Comparison of ENCODE assay signal across 9 mouse cellular contexts in genomic region chr9:42943057-42943529, GRCm38 (mm10). TPM values are rescaled to one million over a fixed set of nuclear protein-coding genes. Genes with fewer than 3 reads are reported as not detected.
DNase-seq lines count a peak whose midpoint lies in the region; ATAC-seq and TF ChIP-seq lines count a peak whose summit lies in the region.
"Had no signal": no experiment of that assay in that cellular context is flagged by ENCODE, and none has a peak within 500 bp of the region (broad histone marks: within the 10 kb centered on the region; RNA-seq: fewer than 3 reads in every experiment).

No protein-coding gene starts in this region.

- peak overlapping the region; percentile 83 for H3K4me3 ChIP-seq in kidney, embryonic 15.5 days (replicated peaks)
- H3K4me3 ChIP-seq in forebrain, embryonic 16.5 days (replicated peaks; ENCODE audit: low read length): peak overlapping the region; percentile 75
- peak overlapping the region; percentile 66 for H3K4me3 ChIP-seq in left cerebral cortex, adult 2 months
- H3K4me3 ChIP-seq in midbrain, embryonic 15.5 days: peak overlapping the region; percentile 61

- intact Hi-C loops in left cerebral cortex, adult 2 months (cut with DNase I): no loop called here

- peak overlapping the region; percentile 89 for H3K9ac ChIP-seq in kidney, embryonic 15.5 days
- H3K9ac ChIP-seq in forebrain, embryonic 16.5 days (replicated peaks; ENCODE audit: low read depth, low read length): peak overlapping the region; percentile 85
- H3K9ac ChIP-seq in midbrain, embryonic 15.5 days: peak overlapping the region; percentile 75

- peaks cover 28% of the 10 kb centered on the region for H3K4me1 ChIP-seq in kidney, embryonic 15.5 days
- H3K4me1 ChIP-seq in forebrain, embryonic 16.5 days (replicated peaks; ENCODE audit: control insufficient read depth, insufficient read depth, low read length): peaks cover 8% of the 10 kb centered on the region
- peaks cover 20% of the 10 kb centered on the region for H3K4me1 ChIP-seq in midbrain, embryonic 15.5 days

- DNase-seq in kidney, adult 9 months: no peak
- peak; percentile 23 for DNase-seq in cerebellum, adult 9-10 months
- DNase-seq in left cerebral cortex, adult 2 months (ENCODE audit: extremely low spot score in 1 of 2, low spot score in 2 of 2): peak; percentile 40 to 43
- DNase-seq in spleen, postnatal 36 days (ENCODE audit: low spot score in 2 of 2): no peak

- H3K27me3 ChIP-seq in kidney, embryonic 15.5 days: peaks cover 19% of the 10 kb centered on the region
- H3K27me3 ChIP-seq in forebrain, embryonic 16.5 days (replicated peaks; ENCODE audit: control insufficient read depth, insufficient read depth, low read length): 0 out of 2 replicates have a peak, but pooled peaks cover 3% of the 10 kb centered on the region
- 0 out of 2 replicates have a peak, but pooled peaks cover 8% of the 10 kb centered on the region for H3K27me3 ChIP-seq in midbrain, embryonic 15.5 days (replicated peaks)

- H3K36me3 ChIP-seq in kidney, embryonic 15.5 days: no peaks in the 10 kb centered on the region
- no peaks in the 10 kb centered on the region for H3K36me3 ChIP-seq in forebrain, embryonic 16.5 days (ENCODE audit: control insufficient read depth, insufficient read depth)
- H3K36me3 ChIP-seq in midbrain, embryonic 15.5 days (replicated peaks): no peaks in the 10 kb centered on the region

- ATAC-seq in kidney, embryonic 15.5 days (replicated peaks; ENCODE audit: low FRiP score): peak; percentile 21
- peak; percentile 25 for ATAC-seq in forebrain, embryonic 16.5 days
- peak; percentile 40 for ATAC-seq in midbrain, embryonic 15.5 days (replicated peaks)
- ATAC-seq in erythroblast, adult 5-6 weeks (replicated peaks; ENCODE audit: low FRiP score, poor library complexity, severe bottlenecking): no peak

- H3K27ac ChIP-seq in kidney, embryonic 15.5 days: peak overlapping the region; percentile 67; the same call in 1 of the 2 replicates
- no peak overlapping the region for H3K27ac ChIP-seq in forebrain, embryonic 16.5 days (ENCODE audit: low read length)
- H3K27ac ChIP-seq in left cerebral cortex, adult 2 months: peak overlapping the region; percentile 60
- H3K27ac ChIP-seq in midbrain, embryonic 15.5 days: peak overlapping the region; percentile 70

- TF ChIP-seq CTCF in left cerebral cortex, adult 2 months (IDR thresholded peaks at IDR 0.05): peak; percentile 56

- H3K9me3 ChIP-seq in kidney, embryonic 15.5 days (replicated peaks): no peaks in the 10 kb centered on the region
- H3K9me3 ChIP-seq in forebrain, embryonic 16.5 days (ENCODE audit: control insufficient read depth, low read length): no peaks in the 10 kb centered on the region
- no peaks in the 10 kb centered on the region for H3K9me3 ChIP-seq in midbrain, embryonic 15.5 days
- H3K9me3 ChIP-seq: megakaryocyte, embryonic 14.5 days had no signal

- peak overlapping the region; percentile 100 for H3K4me2 ChIP-seq in kidney, embryonic 15.5 days
- H3K4me2 ChIP-seq in forebrain, embryonic 16.5 days (ENCODE audit: low read length): peak overlapping the region; percentile 99
- peak overlapping the region; percentile 96 for H3K4me2 ChIP-seq in midbrain, embryonic 15.5 days

- WGBS in kidney, embryonic 15.5 days: 13% methylated on average over 9 of the region's 9 CpGs
- WGBS in forebrain, embryonic 16.5 days: 3% methylated on average over 8 of the region's 9 CpGs
- 7% methylated on average over 9 of the region's 9 CpGs for WGBS in midbrain, embryonic 15.5 days

RNA-seq across cellular contexts. Expression of gene Grik4, which starts 1.2 kb away (rescaled TPM):
- polyA plus RNA-seq in kidney, embryonic 15.5 days (2015; fragmentation: Nextera tagmentation; extraction: Ambion mirVana): 3.5 and 4.0 TPM in 2 replicates
- polyA plus RNA-seq in forebrain, embryonic 16.5 days (2015; fragmentation: Nextera tagmentation; extraction: Ambion mirVana): 3.0 and 4.8 TPM in 2 replicates
- 10 to 100 TPM; 17.7 to 18.3 TPM for total RNA-seq in left cerebral cortex, adult 2 months (2021)
- polyA plus RNA-seq in midbrain, embryonic 15.5 days (2015; fragmentation: Nextera tagmentation; extraction: Ambion mirVana): 9.6 and 11.2 TPM in 2 replicates
- total RNA-seq in erythroblast, adult 5-6 weeks (2015; ENCODE audit: low replicate concordance): not detected in 2 replicates
- total RNA-seq in erythroblast, adult 5-6 weeks (2017; ENCODE audit: low replicate concordance): not detected in 2 replicates

Comparison
In these comparisons a context has a peak if more than half of its experiments do, and no peak if none do; other contexts are left out.
1. DNase-seq: peak in cerebellum, adult 9-10 months (single experiment) and left cerebral cortex, adult 2 months (2 of 2); none in kidney, adult 9 months (single experiment) and spleen, postnatal 36 days (0 of 2).
2. Peak in every context shown above with its lines, with median percentiles within 50 percentile points of each other: H3K4me2 ChIP-seq, H3K4me3 ChIP-seq and H3K9ac ChIP-seq.